Mouse (Mus musculus) liver, postnatal 0 days (tissue): ENCODE data around the gene Ggnbp2. TPM values are rescaled to one million over a fixed set of nuclear protein-coding genes. Genes with fewer than 3 reads are reported as not detected.
A peak's percentile ranks its signal among the peaks of the same experiment; 100 is the strongest.
"Not testable (repeated sequence)": the region's sequence is repeated elsewhere in the genome, so short reads cannot be mapped to it uniquely, and the experiment has no call there.

Experiments
- ATAC-seq: fragments of 200-750 bp; cut with Nextera tagmentation; 2 replicates; pipeline ENCODE4 v1.8.0; 2017; ENCODE audit warnings: mild to moderate bottlenecking, moderate library complexity
- DNase-seq: peaks from one replicate; pipeline ENCODE4 v3.0.0-alpha.2; 2016
- H3K27ac ChIP-seq: fragments of 300-500 bp; sonication (generic); 2 replicates; pipeline ENCODE4 v1.5.1; 2014; ENCODE audit warnings: antibody characterized with exemption, moderate library complexity, mild to moderate bottlenecking, low read depth
- H3K27me3 ChIP-seq: fragments of 300-500 bp; sonication (generic); 2 replicates; pipeline ENCODE4 v1.6.1; 2014; ENCODE audit warnings: low read length, control low read depth, mixed read lengths; ENCODE audit not compliant: insufficient read depth
- H3K36me3 ChIP-seq: fragments of 300-500 bp; sonication (generic); replicated peaks from 2 replicates; pipeline ENCODE4 v1.6.1; 2014; ENCODE audit warnings: mild to moderate bottlenecking, control low read depth, low read length, moderate library complexity, mixed read lengths; ENCODE audit not compliant: insufficient read depth
- H3K4me1 ChIP-seq: fragments of 300-500 bp; sonication (generic); 2 replicates; pipeline ENCODE4 v1.6.1; 2014; ENCODE audit warnings: antibody characterized with exemption, mild to moderate bottlenecking, control low read depth; ENCODE audit not compliant: insufficient read depth
- H3K4me2 ChIP-seq: fragments of 300-500 bp; sonication (generic); 2 replicates; pipeline ENCODE4 v1.6.1; 2014; ENCODE audit warnings: low read depth, mild to moderate bottlenecking, low read length, moderate library complexity, mixed read lengths
- H3K4me3 ChIP-seq: fragments of 300-500 bp; sonication (generic); 2 replicates; pipeline ENCODE4 v1.5.1; 2014; ENCODE audit warnings: low read depth, low read length
- H3K9ac ChIP-seq: fragments of 300-500 bp; sonication (generic); replicated peaks from 2 replicates; pipeline ENCODE4 v1.6.1; 2014; ENCODE audit warnings: mild to moderate bottlenecking, moderate library complexity
- H3K9me3 ChIP-seq: fragments of 300-500 bp; sonication (generic); 2 replicates; pipeline ENCODE4 v1.6.1; 2016; ENCODE audit warnings: mild to moderate bottlenecking, control low read depth, low read length, mixed read lengths
- CTCF ChIP-seq: sonication (generic); IDR thresholded peaks from 2 replicates; pipeline ENCODE4 v1.5.1; 2016; ENCODE audit warnings: antibody characterized with exemption, low read depth
- EP300 ChIP-seq: IDR thresholded peaks from 2 replicates; pipeline ENCODE4 v1.6.1; 2016; ENCODE audit warnings: antibody characterized with exemption, low read depth, mild to moderate bottlenecking
- WGBS: fragments of 180-500 bp; shearing (Covaris S2); extraction: QIAGEN DNeasy Blood & Tissue Kit; methylation state at CpG from one replicate; pipeline ENCODE4 v1.1.7; 2014; ENCODE audit not compliant: insufficient replicate concordance; 5-methylcytosine and 5-hydroxymethylcytosine counted together
- polyA plus RNA-seq: library from polyadenylated mRNA; unstranded; fragments of >200 nt; fragmentation: Nextera tagmentation; extraction: Ambion mirVana; gene quantifications from 2 replicates; pipeline ENCODE4 v1.2.1, GENCODE M21; 2015

Gene Ggnbp2
- polyA plus RNA-seq, 1 experiment from 2014 or later = 44.7 TPM

GRCm38 (mm10) chr11:84855285-84855684 is 15.3 kb downstream of the Ggnbp2 start:
- H3K27me3 ChIP-seq = no peaks in the 10 kb centered on the region
- H3K9me3 ChIP-seq = no peaks in the 10 kb centered on the region
- no peak overlapping the region for H3K4me2 ChIP-seq
- no peak for DNase-seq
- H3K4me1 ChIP-seq = no peaks in the 10 kb centered on the region
- no peak overlapping the region for H3K4me3 ChIP-seq
- H3K9ac ChIP-seq = no peak overlapping the region
- no peak overlapping the region for H3K27ac ChIP-seq
- 92% methylated on average over 6 of the region's 6 CpGs for WGBS
- no peak for TF ChIP-seq EP300
- no peak for TF ChIP-seq CTCF
- no peak for ATAC-seq
- peaks cover 83% of the 10 kb centered on the region for H3K36me3 ChIP-seq

DNA sequence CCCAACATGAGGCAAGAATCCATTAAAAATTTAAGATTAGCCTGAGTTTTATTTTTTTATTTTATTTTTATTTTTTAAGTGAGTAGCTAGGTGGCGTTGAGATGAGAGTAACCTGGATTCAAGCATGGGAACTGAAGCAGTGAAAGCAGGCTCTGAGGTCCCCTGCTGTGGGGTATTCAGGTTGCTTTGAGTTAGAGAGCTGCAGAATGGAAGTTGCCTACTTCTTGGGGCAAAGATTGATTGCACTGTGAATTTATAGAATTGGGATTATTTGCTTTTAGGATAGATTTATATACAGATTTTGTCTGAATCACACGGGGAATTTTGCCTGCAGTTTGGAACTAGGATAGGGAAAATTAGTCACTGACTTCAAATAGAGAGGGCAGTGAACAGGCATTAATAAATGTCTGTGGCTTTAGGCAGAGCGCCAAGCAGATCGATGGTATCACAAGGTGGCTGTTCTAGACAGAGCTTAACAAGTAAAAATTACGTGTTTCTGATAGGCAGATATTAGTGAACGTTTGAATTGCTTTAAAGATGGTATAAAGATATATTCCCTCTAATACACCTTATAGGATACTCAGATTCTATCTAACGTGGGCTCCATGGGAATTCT is 23.0 kb downstream of the Ggnbp2 start:
- no peak overlapping the region for H3K27ac ChIP-seq
- TF ChIP-seq EP300 = no peak
- TF ChIP-seq CTCF = no peak
- H3K27me3 ChIP-seq = no peaks in the 10 kb centered on the region
- no peak for DNase-seq
- WGBS = 85% methylated on average over 7 of the region's 7 CpGs
- H3K9ac ChIP-seq = no peak overlapping the region
- H3K36me3 ChIP-seq = peaks cover 62% of the 10 kb centered on the region
- ATAC-seq = no peak
- H3K4me1 ChIP-seq = no peaks in the 10 kb centered on the region
- no peak overlapping the region for H3K4me2 ChIP-seq
- H3K9me3 ChIP-seq = no peaks in the 10 kb centered on the region
- no peak overlapping the region for H3K4me3 ChIP-seq

DNA sequence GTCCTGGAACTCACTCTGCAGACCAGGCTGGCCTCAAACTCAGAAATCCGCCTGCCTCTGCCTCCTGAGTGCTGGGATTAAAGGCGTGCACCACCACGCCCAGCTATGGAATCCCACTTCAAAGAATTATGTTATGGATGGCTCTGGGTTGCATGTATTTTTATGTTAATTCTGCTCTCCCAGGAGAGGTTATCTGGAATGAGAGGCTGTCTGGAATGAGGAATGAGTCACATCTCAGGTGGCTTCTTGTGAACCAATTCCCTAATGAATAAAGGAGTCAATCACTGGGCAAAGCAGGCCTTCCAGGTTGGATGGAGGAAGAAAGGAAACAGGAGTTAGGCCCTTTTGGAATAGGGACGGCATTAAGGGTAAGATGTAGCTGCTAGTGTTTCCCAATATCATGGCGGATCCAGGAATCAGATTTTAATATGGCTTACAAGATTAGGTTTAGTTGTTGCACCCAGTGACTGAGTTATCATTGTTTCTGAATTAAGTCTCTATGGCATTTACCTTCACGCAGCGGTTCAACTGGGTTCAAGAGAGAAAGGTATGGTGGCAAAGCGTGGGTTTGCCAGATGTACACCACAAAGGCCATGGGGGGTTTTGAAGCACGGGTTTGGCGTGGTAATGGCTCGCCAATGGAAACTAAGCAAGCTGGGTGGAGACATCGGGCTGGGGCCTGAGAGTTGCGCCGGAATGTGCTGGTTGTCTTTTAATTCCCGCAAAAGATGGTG is 23.7 kb downstream of the Ggnbp2 start:
- Histone ChIP-seq H3K27me3 (no peaks in the 10 kb centered on the region), H3K36me3 (peaks cover 63% of the 10 kb centered on the region), H3K4me3 (no peak overlapping the region), H3K4me1 (no peaks in the 10 kb centered on the region), H3K4me2 (no peak overlapping the region), H3K9ac (no peak overlapping the region), H3K27ac (no peak overlapping the region), H3K9me3 (no peaks in the 10 kb centered on the region)
- DNase-seq (no peak), ATAC-seq (no peak)
- 95% methylated on average over 15 of the region's 15 CpGs for WGBS
- TF ChIP-seq CTCF (no peak), EP300 (no peak)

GRCm38 (mm10) chr11:84839330-84839729 is 31.3 kb downstream of the Ggnbp2 start:
- TF ChIP-seq EP300 = no peak
- TF ChIP-seq CTCF = peak; percentile 52
- no peak overlapping the region for H3K27ac ChIP-seq
- no peak overlapping the region for H3K4me2 ChIP-seq
- WGBS = 88% methylated on average over 2 of the region's 2 CpGs
- H3K9me3 ChIP-seq = no peaks in the 10 kb centered on the region
- H3K9ac ChIP-seq = no peak overlapping the region
- H3K36me3 ChIP-seq = peaks cover 83% of the 10 kb centered on the region
- no peaks in the 10 kb centered on the region for H3K27me3 ChIP-seq
- DNase-seq = no peak
- no peak overlapping the region for H3K4me3 ChIP-seq
- ATAC-seq = no peak
- no peaks in the 10 kb centered on the region for H3K4me1 ChIP-seq

- H3K36me3 ChIP-seq = peaks cover 71% of the 10 kb centered on the region
- 42% methylated on average over 11 of the region's 11 CpGs for WGBS
- H3K4me2 ChIP-seq = peak overlapping the region; percentile 86
- peak; percentile 5 for ATAC-seq
- H3K27me3 ChIP-seq, DNase-seq, H3K9me3 ChIP-seq: not testable (repeated sequence)
- peak overlapping the region; percentile 97; the same call in 1 of the 2 replicates for H3K9ac ChIP-seq
- peak overlapping the region; percentile 99 for H3K4me3 ChIP-seq
- peak overlapping the region; percentile 97 for H3K27ac ChIP-seq
- peaks cover 21% of the 10 kb centered on the region for H3K4me1 ChIP-seq
Observed at GRCm38 (mm10) chr11:84829495-84829894, 41.1 kb downstream of the Ggnbp2 start.

- peak within 1 kb of the TSS; percentile 86 for H3K4me2 ChIP-seq
- ATAC-seq (peak; percentile 93), DNase-seq (peak; percentile 97)
- WGBS = 1% methylated on average over 60 of the region's 62 CpGs
- H3K4me1 ChIP-seq = peaks cover 25% of the 10 kb centered on the region
- TF ChIP-seq CTCF (no peak), EP300 (peak; percentile 70; the same call in 1 of the 2 replicates)
- H3K9me3 ChIP-seq = no peaks in the 10 kb centered on the region
- H3K9ac ChIP-seq = peak within 1 kb of the TSS; percentile 97
- H3K27ac ChIP-seq = peak within 1 kb of the TSS; percentile 97
- H3K36me3 ChIP-seq = peaks cover 65% of the 10 kb centered on the region
- H3K27me3 ChIP-seq = no peaks in the 10 kb centered on the region
- peak within 1 kb of the TSS; percentile 99 for H3K4me3 ChIP-seq
Observed at GRCm38 (mm10) chr11:84828516-84829399, 41.9 kb downstream of the Ggnbp2 start, which contains the start of gene Dhrs11. Gene Dhrs11 (minus strand): TSS chr11:84828994.
